Mouse (Mus musculus): ENCODE data around the gene Clec16a. TPM values are rescaled to one million over a fixed set of nuclear protein-coding genes. Genes with fewer than 3 reads are reported as not detected.

Clec16a gene
- polyA plus RNA-seq, 1 experiment: 23.0 TPM

DNA sequence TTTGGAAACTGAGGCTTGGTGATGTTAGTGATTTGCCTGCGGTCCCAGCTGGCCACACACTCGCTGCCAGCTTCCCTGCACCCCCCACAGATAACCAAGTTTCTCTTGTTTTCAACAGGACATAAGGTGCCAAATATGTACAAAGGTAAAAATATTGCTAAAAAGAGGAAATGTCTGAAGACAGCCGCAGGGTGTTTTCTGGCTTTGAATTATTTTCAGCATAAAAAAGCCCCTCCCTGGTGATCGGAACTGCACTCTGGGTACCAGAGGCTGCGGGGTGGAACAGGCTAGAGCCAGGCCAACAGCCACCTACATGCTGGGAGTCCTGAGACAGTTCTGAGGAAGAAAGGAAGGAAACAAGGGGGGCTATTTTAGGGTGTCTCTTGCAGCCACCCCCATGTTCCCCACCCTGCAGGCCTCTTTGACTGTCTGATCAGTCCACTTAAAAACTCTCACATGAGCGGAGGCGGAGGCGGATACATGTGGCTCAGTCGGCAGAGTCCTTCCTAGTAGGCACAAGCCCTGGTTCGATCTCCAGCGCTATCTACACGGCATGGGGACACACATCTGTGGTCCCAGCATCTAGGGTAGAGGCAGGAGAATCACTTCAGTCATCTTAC lies 29.1 kb upstream of the Clec16a start:
- Histone ChIP-seq H3K4me3 (ENCODE audit: insufficient read depth, low read length) (no peak overlapping the region), H3K27ac (ENCODE audit: insufficient read depth, low read length) (no peak overlapping the region), H3K4me1 (ENCODE audit: control insufficient read depth, insufficient read depth, low read length) (no peaks in the 10 kb centered on the region)
- TF ChIP-seq CTCF (IDR thresholded peaks at IDR 0.05; ENCODE audit: borderline replicate concordance, insufficient read depth, low read length) (no peak), POLR2A (IDR thresholded peaks at IDR 0.05; ENCODE audit: low read depth, low read length) (no peak)

DNA sequence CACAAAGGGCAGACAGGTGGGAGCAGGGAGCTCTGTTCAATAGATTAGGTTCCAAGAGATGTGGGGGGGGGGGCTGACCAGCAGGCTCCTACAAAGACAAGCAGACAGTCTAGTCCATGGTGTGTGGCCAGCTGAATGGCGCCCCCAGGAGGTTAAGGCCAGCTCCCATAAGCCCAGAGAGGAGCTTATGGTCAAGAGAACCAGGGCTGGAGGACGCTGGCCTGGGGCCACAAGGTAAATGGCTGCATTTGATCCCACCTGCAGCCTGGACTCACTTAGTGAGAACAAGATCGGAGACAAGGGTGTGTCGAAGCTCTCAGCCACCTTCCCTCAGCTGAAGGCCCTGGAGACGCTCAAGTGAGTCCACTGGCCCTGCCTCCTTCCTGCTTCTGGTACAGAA lies 27.1 kb upstream of the Clec16a start:
- Histone ChIP-seq H3K4me3 (ENCODE audit: insufficient read depth, low read length) (no peak overlapping the region), H3K4me1 (ENCODE audit: control insufficient read depth, insufficient read depth, low read length) (no peaks in the 10 kb centered on the region), H3K27ac (ENCODE audit: insufficient read depth, low read length) (no peak overlapping the region)
- TF ChIP-seq CTCF (IDR thresholded peaks at IDR 0.05; ENCODE audit: borderline replicate concordance, insufficient read depth, low read length): no peak
- TF ChIP-seq POLR2A (IDR thresholded peaks at IDR 0.05; ENCODE audit: low read depth, low read length): no peak

DNA sequence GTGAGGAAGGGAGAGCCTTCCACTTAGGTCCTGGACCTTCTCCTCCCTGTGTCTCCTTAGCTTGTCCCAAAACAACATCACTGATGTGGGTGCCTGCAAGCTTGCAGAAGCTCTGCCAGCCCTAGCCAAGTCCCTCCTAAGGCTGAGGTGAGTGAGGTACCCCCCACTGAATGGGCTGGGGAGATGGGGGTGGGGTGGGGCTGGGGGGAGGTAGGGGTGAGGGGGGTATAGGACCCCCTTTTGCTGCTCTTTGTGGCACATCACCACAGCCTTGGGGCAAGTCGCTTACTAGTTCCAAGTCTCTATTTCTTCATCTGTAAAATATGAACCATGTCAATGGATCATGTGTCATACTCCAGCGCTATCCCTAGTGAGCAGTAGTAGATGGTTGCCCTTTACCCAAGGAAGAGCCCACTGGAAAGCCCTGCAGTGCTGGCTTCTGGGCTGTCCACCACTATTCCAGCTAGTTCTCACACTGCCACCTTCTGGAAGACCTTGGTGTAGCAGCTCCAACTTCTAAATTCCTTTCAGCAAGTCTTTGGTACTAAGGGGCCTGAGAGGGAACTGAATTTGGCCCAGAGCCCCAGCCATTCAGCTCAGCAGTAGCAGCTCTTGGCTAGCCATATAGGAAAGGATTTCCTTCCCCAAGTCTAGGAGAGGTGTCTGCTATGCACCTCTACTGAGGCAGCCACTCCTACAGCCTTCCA lies 24.1 kb upstream of the Clec16a start:
- H3K4me1 ChIP-seq (ENCODE audit: control insufficient read depth, insufficient read depth, low read length): no peaks in the 10 kb centered on the region
- TF ChIP-seq CTCF (IDR thresholded peaks at IDR 0.05; ENCODE audit: borderline replicate concordance, insufficient read depth, low read length) (peak; percentile 45; the same call in 1 of the 2 replicates), POLR2A (IDR thresholded peaks at IDR 0.05; ENCODE audit: low read depth, low read length) (no peak)
- no peak overlapping the region for H3K27ac ChIP-seq (ENCODE audit: insufficient read depth, low read length)
- H3K4me3 ChIP-seq (ENCODE audit: insufficient read depth, low read length): no peak overlapping the region

DNA sequence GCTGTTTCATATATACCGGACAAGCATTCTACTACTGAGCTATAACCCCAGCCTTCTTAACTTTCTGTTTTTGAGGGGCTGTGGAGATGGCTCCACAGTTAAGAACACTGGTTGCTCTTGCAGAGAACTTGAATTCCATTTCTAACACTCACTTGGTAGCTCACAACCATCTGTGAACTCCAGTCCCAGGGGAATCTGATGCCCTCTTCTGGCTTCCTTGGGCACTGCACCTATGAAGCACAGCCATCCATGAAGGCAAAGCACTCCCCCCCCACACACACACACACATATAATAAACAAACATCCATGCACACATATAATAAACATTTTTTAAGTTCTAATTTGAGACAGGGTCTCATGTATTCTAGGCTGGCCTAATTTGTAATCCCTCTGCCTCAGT lies 22.3 kb upstream of the Clec16a start:
- H3K27ac ChIP-seq (ENCODE audit: insufficient read depth, low read length): no peak overlapping the region
- no peaks in the 10 kb centered on the region for H3K4me1 ChIP-seq (ENCODE audit: control insufficient read depth, insufficient read depth, low read length)
- TF ChIP-seq POLR2A (IDR thresholded peaks at IDR 0.05; ENCODE audit: low read depth, low read length) (no peak), CTCF (IDR thresholded peaks at IDR 0.05; ENCODE audit: borderline replicate concordance, insufficient read depth, low read length) (peak; percentile 21; the same call in 1 of the 2 replicates)
- no peak overlapping the region for H3K4me3 ChIP-seq (ENCODE audit: insufficient read depth, low read length)

DNA sequence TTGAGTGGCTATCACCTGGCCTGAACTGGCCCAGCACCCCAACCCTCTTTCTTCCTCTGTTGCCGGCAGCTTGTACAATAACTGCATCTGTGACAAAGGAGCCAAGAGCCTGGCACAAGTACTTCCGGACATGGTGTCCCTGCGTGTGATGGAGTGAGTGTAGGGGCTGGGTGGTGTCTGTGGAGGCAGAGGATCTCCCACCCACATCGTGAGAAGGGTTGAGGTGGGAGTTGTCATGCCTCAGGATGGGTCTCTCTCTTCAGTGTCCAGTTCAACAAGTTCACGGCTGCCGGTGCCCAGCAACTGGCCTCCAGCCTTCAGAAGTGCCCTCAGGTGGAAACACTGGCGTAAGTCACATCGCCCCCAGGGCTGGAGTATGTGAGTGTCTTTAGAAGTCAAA lies 21.5 kb upstream of the Clec16a start:
- Histone ChIP-seq H3K27ac (ENCODE audit: insufficient read depth, low read length) (no peak overlapping the region), H3K4me1 (ENCODE audit: control insufficient read depth, insufficient read depth, low read length) (no peaks in the 10 kb centered on the region), H3K4me3 (ENCODE audit: insufficient read depth, low read length) (no peak overlapping the region)
- TF ChIP-seq CTCF (IDR thresholded peaks at IDR 0.05; ENCODE audit: borderline replicate concordance, insufficient read depth, low read length) (no peak), POLR2A (IDR thresholded peaks at IDR 0.05; ENCODE audit: low read depth, low read length) (no peak)

DNA sequence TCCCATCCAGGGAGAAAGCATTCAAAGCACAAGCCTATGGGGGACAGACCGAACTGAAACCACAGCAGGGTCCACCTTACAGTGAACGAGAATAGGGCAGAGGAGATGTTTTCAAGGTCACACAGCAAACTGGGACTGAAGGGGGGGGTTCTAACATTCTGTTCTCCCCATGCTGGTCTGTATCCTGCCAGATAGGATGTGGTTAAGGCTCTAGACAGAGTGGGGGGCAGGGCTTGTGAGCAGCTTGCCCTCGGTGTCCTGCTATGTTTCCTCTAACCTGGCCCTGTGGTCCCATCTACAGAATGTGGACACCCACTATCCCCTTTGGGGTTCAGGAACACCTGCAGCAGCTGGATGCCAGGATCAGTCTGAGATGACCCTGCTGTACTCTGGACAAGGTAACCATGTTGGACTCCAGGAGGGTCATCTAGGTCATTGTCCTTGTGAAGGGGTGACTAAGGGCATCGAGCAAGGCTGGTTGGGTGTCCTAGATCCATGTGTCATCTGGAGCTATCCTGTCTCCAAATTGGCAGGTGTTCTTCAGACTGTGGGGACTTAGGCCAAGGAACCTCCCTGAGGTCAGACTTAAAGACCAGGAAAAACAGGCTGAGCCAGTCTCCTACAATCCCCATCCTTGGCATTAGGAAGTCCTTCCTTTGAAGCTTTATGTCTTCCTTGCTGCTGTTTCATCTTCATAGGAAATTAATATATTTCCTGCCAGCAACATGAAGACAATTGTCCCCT lies 20.1 kb upstream of the Clec16a start:
- Histone ChIP-seq H3K4me3 (ENCODE audit: insufficient read depth, low read length) (no peak overlapping the region), H3K27ac (ENCODE audit: insufficient read depth, low read length) (no peak overlapping the region), H3K4me1 (ENCODE audit: control insufficient read depth, insufficient read depth, low read length) (no peaks in the 10 kb centered on the region)
- TF ChIP-seq POLR2A (IDR thresholded peaks at IDR 0.05; ENCODE audit: low read depth, low read length): no peak
- TF ChIP-seq CTCF (IDR thresholded peaks at IDR 0.05; ENCODE audit: borderline replicate concordance, insufficient read depth, low read length): no peak

DNA sequence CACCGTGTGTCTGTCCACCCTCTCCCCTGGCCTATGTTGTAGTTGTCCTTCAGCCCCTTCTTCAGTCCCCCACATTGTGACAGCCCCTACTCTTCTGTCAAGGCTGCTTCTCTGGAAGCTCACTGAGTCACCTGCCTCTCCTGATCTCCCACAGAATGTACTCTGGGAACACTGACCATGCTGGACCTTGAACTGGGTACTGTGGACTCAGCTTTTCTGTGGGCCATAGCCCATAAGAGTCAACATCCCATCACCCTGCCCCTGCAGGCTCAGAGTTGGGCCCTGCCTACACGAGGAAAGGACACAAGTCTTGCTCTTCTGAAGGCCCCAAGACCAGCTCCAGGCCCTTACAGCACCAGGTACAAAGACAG lies 19.5 kb upstream of the Clec16a start:
- H3K27ac ChIP-seq (ENCODE audit: insufficient read depth, low read length): no peak overlapping the region

DNA sequence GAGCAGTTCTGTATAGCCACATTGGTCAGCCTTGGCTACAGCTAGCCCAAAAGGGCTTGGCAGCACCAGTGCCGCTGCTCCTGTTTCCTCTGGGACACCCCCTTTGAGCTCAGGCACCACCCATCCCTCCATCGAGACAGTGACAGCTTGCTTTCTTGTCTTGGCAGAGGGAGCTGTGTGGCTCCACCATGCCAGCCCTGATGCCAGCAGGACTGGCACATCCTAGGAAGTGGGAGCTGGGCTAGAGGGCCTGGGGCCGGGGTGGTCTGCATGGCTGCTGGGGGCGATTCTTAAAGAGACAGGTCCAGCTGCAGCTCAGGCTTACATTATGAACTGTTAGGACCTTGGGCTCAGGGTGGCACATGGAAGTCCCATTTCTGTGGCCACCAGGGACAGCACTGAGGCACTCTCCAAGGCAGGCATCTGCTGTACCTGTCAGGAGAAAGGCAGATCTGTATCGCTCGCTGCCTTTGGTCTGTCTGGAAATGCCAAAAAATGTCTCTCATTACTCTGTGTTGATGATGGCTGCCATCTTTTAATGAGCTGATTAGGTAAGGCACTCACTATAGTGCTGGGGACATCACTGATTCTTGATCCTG lies 18.0 kb upstream of the Clec16a start:
- TF ChIP-seq CTCF (IDR thresholded peaks at IDR 0.05; ENCODE audit: borderline replicate concordance, insufficient read depth, low read length) (0 out of 2 replicates have a peak, but pooled peaks have one; percentile 1), POLR2A (IDR thresholded peaks at IDR 0.05; ENCODE audit: low read depth, low read length) (no peak)
- no peaks in the 10 kb centered on the region for H3K4me1 ChIP-seq (ENCODE audit: control insufficient read depth, insufficient read depth, low read length)
- no peak overlapping the region for H3K27ac ChIP-seq (ENCODE audit: insufficient read depth, low read length)
- H3K4me3 ChIP-seq (ENCODE audit: insufficient read depth, low read length): no peak overlapping the region

More for the DNA sequence above, 19.5 kb upstream of the Clec16a start:
- TF ChIP-seq CTCF (IDR thresholded peaks at IDR 0.05; ENCODE audit: borderline replicate concordance, insufficient read depth, low read length) (no peak), POLR2A (IDR thresholded peaks at IDR 0.05; ENCODE audit: low read depth, low read length) (no peak)
- Histone ChIP-seq H3K4me1 (ENCODE audit: control insufficient read depth, insufficient read depth, low read length) (no peaks in the 10 kb centered on the region), H3K4me3 (ENCODE audit: insufficient read depth, low read length) (no peak overlapping the region)

DNA sequence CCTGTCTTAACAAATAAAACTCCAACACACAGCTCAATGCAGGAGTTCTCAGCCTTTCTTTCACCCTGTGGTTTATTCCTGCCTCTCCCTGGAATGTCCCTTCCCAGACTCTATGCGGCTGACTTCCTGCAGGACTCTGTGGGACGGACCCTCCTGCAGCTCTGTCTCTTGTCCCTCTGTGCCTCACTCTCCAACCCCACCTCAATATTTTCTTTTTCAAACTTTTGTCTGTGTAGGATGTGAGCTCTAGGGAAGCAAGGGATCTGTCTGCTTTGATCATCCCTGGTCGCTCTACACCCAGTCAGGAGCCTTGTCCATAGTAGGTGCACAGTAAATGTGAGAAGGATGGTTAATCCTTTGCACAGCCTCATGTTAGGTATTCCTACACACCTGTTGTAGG lies 16.8 kb upstream of the Clec16a start:
- H3K27ac ChIP-seq (ENCODE audit: insufficient read depth, low read length): no peak overlapping the region
- TF ChIP-seq POLR2A (IDR thresholded peaks at IDR 0.05; ENCODE audit: low read depth, low read length): no peak
- TF ChIP-seq CTCF (IDR thresholded peaks at IDR 0.05; ENCODE audit: borderline replicate concordance, insufficient read depth, low read length): no peak
- no peak overlapping the region for H3K4me3 ChIP-seq (ENCODE audit: insufficient read depth, low read length)
- no peaks in the 10 kb centered on the region for H3K4me1 ChIP-seq (ENCODE audit: control insufficient read depth, insufficient read depth, low read length)
